Mouse (Mus musculus): ENCODE data around the gene Zbtb22. TPM values are rescaled to one million over a fixed set of nuclear protein-coding genes. Genes with fewer than 3 reads are reported as not detected.
A peak's percentile ranks its signal among the peaks of the same experiment; 100 is the strongest.
"Not testable (repeated sequence)": the region's sequence is repeated elsewhere in the genome, so short reads cannot be mapped to it uniquely, and the experiment has no call there.

The Zbtb22 gene
- polyA plus RNA-seq, 1 experiment from 2014 or later, result 11.4 TPM

- H3K27ac ChIP-seq, result no peak overlapping the region
- ATAC-seq (ENCODE audit: low FRiP score), result no peak
- DNase-seq (ENCODE audit: low spot score), result no peak
- H3K4me1 ChIP-seq (replicated peaks; ENCODE audit: control insufficient read depth, insufficient read depth, low read length), result no peaks in the 10 kb centered on the region
- H3K9me3 ChIP-seq (ENCODE audit: control insufficient read depth, low read length), result no peaks in the 10 kb centered on the region
- no peaks in the 10 kb centered on the region for H3K36me3 ChIP-seq (replicated peaks; ENCODE audit: control insufficient read depth, insufficient read depth)
- H3K27me3 ChIP-seq (ENCODE audit: control insufficient read depth, insufficient read depth, low read length), result no peaks in the 10 kb centered on the region
- no peak overlapping the region for H3K9ac ChIP-seq
- WGBS, result 73% methylated on average over 4 of the region's 4 CpGs
- H3K4me3 ChIP-seq (replicated peaks; ENCODE audit: low read length), result no peak overlapping the region
- no peak overlapping the region for H3K4me2 ChIP-seq (replicated peaks)
Measured at GRCm38 (mm10) chr17:33901653-33902052, 14.1 kb upstream of the Zbtb22 start.

- Histone ChIP-seq H3K4me3 (replicated peaks; ENCODE audit: low read length) (no peak overlapping the region), H3K36me3 (replicated peaks; ENCODE audit: control insufficient read depth, insufficient read depth) (no peaks in the 10 kb centered on the region), H3K4me1 (replicated peaks; ENCODE audit: control insufficient read depth, insufficient read depth, low read length) (no peaks in the 10 kb centered on the region), H3K4me2 (replicated peaks) (no peak overlapping the region), H3K27me3 (ENCODE audit: control insufficient read depth, insufficient read depth, low read length) (no peaks in the 10 kb centered on the region), H3K9me3 (ENCODE audit: control insufficient read depth, low read length) (no peaks in the 10 kb centered on the region), H3K9ac (no peak overlapping the region), H3K27ac (no peak overlapping the region)
- DNase-seq (ENCODE audit: low spot score) (no peak), ATAC-seq (ENCODE audit: low FRiP score) (no peak)
- 81% methylated on average over 4 of the region's 4 CpGs for WGBS
Measured at GRCm38 (mm10) chr17:33902079-33902478, 13.6 kb upstream of the Zbtb22 start.

GRCm38 (mm10) chr17:33902491-33902890, 13.2 kb upstream of the Zbtb22 start:
- Histone ChIP-seq H3K27ac (no peak overlapping the region), H3K4me1 (replicated peaks; ENCODE audit: control insufficient read depth, insufficient read depth, low read length) (no peaks in the 10 kb centered on the region), H3K9me3 (ENCODE audit: control insufficient read depth, low read length) (no peaks in the 10 kb centered on the region), H3K9ac (no peak overlapping the region), H3K36me3 (replicated peaks; ENCODE audit: control insufficient read depth, insufficient read depth) (no peaks in the 10 kb centered on the region), H3K4me3 (replicated peaks; ENCODE audit: low read length) (no peak overlapping the region), H3K4me2 (replicated peaks) (no peak overlapping the region), H3K27me3 (ENCODE audit: control insufficient read depth, insufficient read depth, low read length) (no peaks in the 10 kb centered on the region)
- DNase-seq (ENCODE audit: low spot score) (no peak), ATAC-seq (ENCODE audit: low FRiP score) (no peak)
- WGBS, result 84% methylated on average over 7 of the region's 7 CpGs

GRCm38 (mm10) chr17:33903911-33904651, 11.6 kb upstream of the Zbtb22 start:
- H3K4me1 ChIP-seq (replicated peaks; ENCODE audit: control insufficient read depth, insufficient read depth, low read length); H3K4me2 ChIP-seq (replicated peaks); ATAC-seq (ENCODE audit: low FRiP score); DNase-seq (ENCODE audit: low spot score); H3K4me3 ChIP-seq (replicated peaks; ENCODE audit: low read length); H3K36me3 ChIP-seq (replicated peaks; ENCODE audit: control insufficient read depth, insufficient read depth); H3K27ac ChIP-seq; H3K9ac ChIP-seq; H3K27me3 ChIP-seq (ENCODE audit: control insufficient read depth, insufficient read depth, low read length); H3K9me3 ChIP-seq (ENCODE audit: control insufficient read depth, low read length): not testable (repeated sequence)
- 73% methylated on average over 6 of the region's 6 CpGs for WGBS

GRCm38 (mm10) chr17:33904835-33905234, 10.9 kb upstream of the Zbtb22 start, which contains the start of gene Platr17:
TSS of gene Platr17 (plus strand) at chr17:33905135.
- H3K4me1 ChIP-seq (replicated peaks; ENCODE audit: control insufficient read depth, insufficient read depth, low read length); H3K4me3 ChIP-seq (replicated peaks; ENCODE audit: low read length); H3K27me3 ChIP-seq (ENCODE audit: control insufficient read depth, insufficient read depth, low read length); H3K4me2 ChIP-seq (replicated peaks); H3K27ac ChIP-seq; ATAC-seq (ENCODE audit: low FRiP score); H3K36me3 ChIP-seq (replicated peaks; ENCODE audit: control insufficient read depth, insufficient read depth); H3K9me3 ChIP-seq (ENCODE audit: control insufficient read depth, low read length); DNase-seq (ENCODE audit: low spot score); H3K9ac ChIP-seq: not testable (repeated sequence)
- WGBS, result 17% methylated on average over 3 of the region's 4 CpGs

GRCm38 (mm10) chr17:33908331-33909076, 7.2 kb upstream of the Zbtb22 start:
- Histone ChIP-seq H3K4me1 (replicated peaks; ENCODE audit: control insufficient read depth, insufficient read depth, low read length) (peaks cover 8% of the 10 kb centered on the region), H3K4me2 (replicated peaks) (peak overlapping the region; percentile 98), H3K9me3 (ENCODE audit: control insufficient read depth, low read length) (no peaks in the 10 kb centered on the region), H3K27ac (peak overlapping the region; percentile 89), H3K9ac (peak overlapping the region; percentile 70), H3K36me3 (replicated peaks; ENCODE audit: control insufficient read depth, insufficient read depth) (peaks cover 27% of the 10 kb centered on the region), H3K27me3 (ENCODE audit: control insufficient read depth, insufficient read depth, low read length) (no peaks in the 10 kb centered on the region), H3K4me3 (replicated peaks; ENCODE audit: low read length) (peak overlapping the region; percentile 86)
- DNase-seq (ENCODE audit: low spot score) (peak; percentile 52), ATAC-seq (ENCODE audit: low FRiP score) (peak; percentile 59; the same call in 1 of the 2 replicates)
- WGBS, result under 1% methylated on average over 42 of the region's 44 CpGs

- H3K27ac ChIP-seq, result peak within 1 kb of the TSS; percentile 89
- H3K4me1 ChIP-seq (replicated peaks; ENCODE audit: control insufficient read depth, insufficient read depth, low read length), result peaks cover 8% of the 10 kb centered on the region
Measured at GRCm38 (mm10) chr17:33909077-33909868, 6.4 kb upstream of the Zbtb22 start, which contains the start of gene Daxx. TSS of gene Daxx (plus strand) at chr17:33909414.

GRCm38 (mm10) chr17:33909869-33910250, 5.8 kb upstream of the Zbtb22 start:
- no peaks in the 10 kb centered on the region for H3K9me3 ChIP-seq (ENCODE audit: control insufficient read depth, low read length)
- H3K4me1 ChIP-seq (replicated peaks; ENCODE audit: control insufficient read depth, insufficient read depth, low read length), result peaks cover 8% of the 10 kb centered on the region
- peaks cover 38% of the 10 kb centered on the region for H3K36me3 ChIP-seq (replicated peaks; ENCODE audit: control insufficient read depth, insufficient read depth)
- no peak for DNase-seq (ENCODE audit: low spot score)
- H3K9ac ChIP-seq, result peak overlapping the region; percentile 95
- no peak for ATAC-seq (ENCODE audit: low FRiP score)
- peak overlapping the region; percentile 88 for H3K27ac ChIP-seq
- peak overlapping the region; percentile 86 for H3K4me3 ChIP-seq (replicated peaks; ENCODE audit: low read length)
- H3K4me2 ChIP-seq (replicated peaks), result peak overlapping the region; percentile 98
- H3K27me3 ChIP-seq (ENCODE audit: control insufficient read depth, insufficient read depth, low read length), result no peaks in the 10 kb centered on the region
- WGBS, result 2% methylated on average over 14 of the region's 14 CpGs

More at GRCm38 (mm10) chr17:33909077-33909868, 6.4 kb upstream of the Zbtb22 start, which contains the start of gene Daxx:
- Histone ChIP-seq H3K27me3 (ENCODE audit: control insufficient read depth, insufficient read depth, low read length) (no peaks in the 10 kb centered on the region), H3K4me2 (replicated peaks) (peak within 1 kb of the TSS; percentile 98), H3K9ac (peak within 1 kb of the TSS; percentile 95), H3K9me3 (ENCODE audit: control insufficient read depth, low read length) (no peaks in the 10 kb centered on the region), H3K4me3 (replicated peaks; ENCODE audit: low read length) (peak within 1 kb of the TSS; percentile 86), H3K36me3 (replicated peaks; ENCODE audit: control insufficient read depth, insufficient read depth) (peaks cover 35% of the 10 kb centered on the region)
- ATAC-seq (ENCODE audit: low FRiP score) (peak; percentile 97), DNase-seq (ENCODE audit: low spot score) (peak; percentile 99)
- WGBS, result under 1% methylated on average over 68 of the region's 68 CpGs

All from hindbrain, embryonic 14.5 days (tissue).